Mouse (Mus musculus): Measurements from ENCODE around the gene Iqgap1.
"Not testable (repeated sequence)": the region's sequence is repeated elsewhere in the genome, so short reads cannot be mapped to it uniquely, and the experiment has no call there.

The Iqgap1 gene

DNA sequence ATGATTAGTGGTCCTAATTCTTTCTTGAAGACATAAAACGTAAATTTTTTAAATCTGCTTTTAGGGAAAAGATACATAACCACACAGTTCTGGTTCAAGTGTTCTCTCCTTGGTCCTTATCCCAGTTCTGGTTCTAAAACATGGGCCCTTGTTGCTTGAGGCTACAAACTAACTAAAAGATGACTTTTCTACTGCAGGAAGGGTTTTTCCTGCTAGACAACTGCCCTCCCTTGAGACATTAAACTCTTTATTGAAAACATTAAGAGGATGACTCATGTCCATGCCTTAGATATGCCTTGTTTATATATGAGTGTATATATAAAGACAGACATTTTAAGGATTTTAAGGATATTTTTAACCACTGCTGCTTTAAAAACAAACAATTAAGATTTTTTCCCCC is 17.4 kb upstream of the Iqgap1 start:
- peak; percentile 80 for DNase-seq (ENCODE audit: low read depth)

GRCm38 (mm10) chr7:80842132-80842531 is 16.4 kb upstream of the Iqgap1 start:
- DNase-seq (ENCODE audit: low read depth), result no peak

DNA sequence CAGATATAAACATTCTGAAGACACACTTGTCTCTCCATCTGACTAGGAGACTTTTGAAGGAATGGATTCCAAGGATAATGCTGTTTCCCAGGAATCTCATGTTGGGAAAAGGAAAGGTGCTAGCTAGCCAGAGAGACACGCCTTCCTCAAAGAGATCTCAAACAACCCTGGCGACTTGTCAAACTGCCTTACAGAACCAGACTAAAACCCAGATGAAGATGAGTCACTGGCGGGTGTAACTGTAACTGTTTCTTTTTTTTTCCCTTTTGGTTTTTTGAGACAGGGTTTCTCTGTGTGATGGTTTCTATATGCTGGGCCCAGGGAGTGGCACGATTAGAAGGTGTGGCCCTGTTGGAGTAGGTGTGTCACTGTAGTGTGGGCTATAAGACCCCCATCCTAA is 15.2 kb upstream of the Iqgap1 start:
- peak; percentile 93 for DNase-seq (ENCODE audit: low read depth)

DNA sequence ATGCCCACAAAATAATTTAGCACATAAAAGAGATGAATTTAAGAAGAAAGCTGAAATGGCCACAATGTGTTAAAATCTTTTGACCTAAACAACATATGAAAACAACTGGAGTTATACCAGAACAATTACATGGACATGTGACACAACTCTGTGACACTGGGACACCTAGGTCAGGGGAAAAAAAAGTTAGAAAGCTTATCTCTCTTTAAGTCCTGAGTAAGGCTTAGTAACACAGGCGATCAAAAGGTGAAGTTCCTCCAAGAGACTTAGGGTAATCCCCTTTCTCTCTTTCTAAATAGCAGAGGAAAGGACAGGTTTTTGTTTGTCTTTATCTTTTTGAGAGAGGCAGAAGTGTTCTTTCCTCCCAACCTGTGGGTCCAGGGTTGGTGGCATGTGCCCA is 14.5 kb upstream of the Iqgap1 start:
- DNase-seq (ENCODE audit: low read depth), result no peak

DNA sequence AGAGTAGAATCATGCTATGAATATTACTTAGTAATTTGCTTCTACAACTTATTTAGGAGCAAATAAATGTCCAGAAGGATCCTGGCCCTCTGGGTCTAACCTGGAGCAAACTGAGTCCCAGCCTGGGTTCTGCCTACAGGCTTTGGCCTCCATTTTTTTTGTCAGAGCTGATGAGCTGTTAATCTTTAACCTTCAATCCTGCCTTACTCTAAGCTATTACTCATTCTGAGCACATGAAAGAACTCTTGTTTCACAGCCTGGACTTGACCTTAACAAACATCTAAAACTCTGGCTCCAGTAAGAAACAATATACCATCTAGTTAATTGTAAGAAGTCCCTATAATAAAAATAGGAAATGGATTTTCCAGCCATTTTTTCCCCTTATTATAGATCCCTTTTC is 14.0 kb upstream of the Iqgap1 start:
- DNase-seq (ENCODE audit: low read depth), result no peak

GRCm38 (mm10) chr7:80838247-80838646 is 12.5 kb upstream of the Iqgap1 start:
- DNase-seq (ENCODE audit: low read depth), result peak; percentile 60

- DNase-seq (ENCODE audit: low read depth), result peak; percentile 91
Observed at GRCm38 (mm10) chr7:80837736-80838135, 12.0 kb upstream of the Iqgap1 start.

GRCm38 (mm10) chr7:80835984-80836652 is 10.3 kb upstream of the Iqgap1 start:
- peak; percentile 85 for DNase-seq (ENCODE audit: low read depth)

DNA sequence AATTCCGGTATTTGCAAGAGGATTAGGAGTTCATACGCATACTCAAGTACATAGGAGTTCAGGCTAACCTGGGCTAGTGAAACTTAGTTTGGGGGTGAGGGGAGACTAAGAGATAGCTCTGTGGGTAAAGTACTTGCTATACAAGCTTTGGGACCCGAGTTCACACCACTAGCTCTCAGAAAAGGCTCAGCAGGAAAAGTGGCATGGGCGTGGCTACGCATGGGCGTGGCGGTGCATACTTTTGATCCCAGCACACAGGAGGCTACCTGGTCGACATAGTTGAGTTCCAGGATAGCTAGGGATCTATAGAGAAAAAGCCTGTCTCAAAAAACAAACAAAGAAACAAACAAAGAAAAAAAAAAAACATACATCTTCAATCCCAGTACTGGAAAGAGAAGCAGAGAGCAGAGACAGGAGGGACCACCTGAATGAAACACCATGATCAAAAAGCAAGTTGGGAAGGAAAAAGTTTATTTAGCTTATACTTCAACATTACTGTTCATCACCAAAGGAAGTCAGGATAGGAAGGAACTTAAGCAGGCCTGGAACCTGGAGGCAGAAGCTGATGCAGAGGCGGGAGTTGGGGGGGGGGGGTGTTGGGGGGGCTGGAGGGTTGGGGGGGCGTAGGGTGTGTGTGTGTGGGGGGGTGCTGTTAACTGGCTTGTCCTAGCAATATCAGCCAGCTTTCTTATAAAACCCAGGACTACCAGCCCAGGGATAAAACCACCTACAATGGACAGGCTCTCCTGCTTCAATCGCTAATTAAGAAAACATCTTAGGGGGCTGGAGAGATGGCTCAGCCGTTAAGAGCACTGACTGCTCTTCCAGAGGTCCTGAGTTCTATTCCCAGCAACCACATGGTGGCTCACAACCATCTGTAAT is 8.1 kb upstream of the Iqgap1 start:
- DNase-seq (ENCODE audit: low read depth), result no peak

- not testable (repeated sequence) for DNase-seq (ENCODE audit: low read depth)
Observed at GRCm38 (mm10) chr7:80832996-80833650, 7.3 kb upstream of the Iqgap1 start.

- DNase-seq (ENCODE audit: low read depth), result peak; percentile 63
Observed at GRCm38 (mm10) chr7:80832191-80832590, 6.4 kb upstream of the Iqgap1 start.

- DNase-seq (ENCODE audit: low read depth), result no peak
Observed at GRCm38 (mm10) chr7:80830193-80830803, 4.5 kb upstream of the Iqgap1 start.

DNA sequence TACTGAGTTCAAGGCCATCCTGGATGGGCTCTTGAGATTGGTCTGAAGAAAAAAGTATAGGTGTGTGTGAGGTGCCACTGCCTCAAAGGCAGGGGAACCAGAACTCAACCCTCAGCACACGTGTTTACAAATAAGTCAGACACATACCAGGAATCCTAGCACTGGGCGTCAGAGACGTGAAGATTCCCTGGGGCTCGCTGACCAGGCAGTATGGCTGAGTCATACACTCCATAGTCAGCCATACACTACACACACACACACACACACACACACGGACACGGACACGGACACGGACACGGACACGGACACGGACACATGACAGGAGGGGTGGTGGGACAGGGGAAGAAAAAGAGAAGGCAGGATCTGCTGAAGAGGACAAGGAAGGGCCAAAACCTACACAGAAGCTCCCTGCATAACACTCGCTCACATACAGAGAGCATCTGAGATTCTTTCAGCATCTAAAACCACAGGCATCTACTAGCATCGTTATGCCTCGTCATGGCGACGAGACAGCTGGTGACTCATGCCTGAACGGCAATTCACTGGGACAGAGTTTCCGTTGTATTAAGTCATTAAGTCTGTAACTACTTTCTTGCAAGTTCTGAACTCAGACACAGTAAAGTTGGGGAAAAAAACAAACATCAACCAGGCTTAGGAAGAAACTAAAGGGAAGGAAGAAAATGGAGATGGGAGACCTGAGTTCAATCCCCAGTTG is 2.5 kb upstream of the Iqgap1 start:
- peak; percentile 93 for DNase-seq (ENCODE audit: low read depth)

DNA sequence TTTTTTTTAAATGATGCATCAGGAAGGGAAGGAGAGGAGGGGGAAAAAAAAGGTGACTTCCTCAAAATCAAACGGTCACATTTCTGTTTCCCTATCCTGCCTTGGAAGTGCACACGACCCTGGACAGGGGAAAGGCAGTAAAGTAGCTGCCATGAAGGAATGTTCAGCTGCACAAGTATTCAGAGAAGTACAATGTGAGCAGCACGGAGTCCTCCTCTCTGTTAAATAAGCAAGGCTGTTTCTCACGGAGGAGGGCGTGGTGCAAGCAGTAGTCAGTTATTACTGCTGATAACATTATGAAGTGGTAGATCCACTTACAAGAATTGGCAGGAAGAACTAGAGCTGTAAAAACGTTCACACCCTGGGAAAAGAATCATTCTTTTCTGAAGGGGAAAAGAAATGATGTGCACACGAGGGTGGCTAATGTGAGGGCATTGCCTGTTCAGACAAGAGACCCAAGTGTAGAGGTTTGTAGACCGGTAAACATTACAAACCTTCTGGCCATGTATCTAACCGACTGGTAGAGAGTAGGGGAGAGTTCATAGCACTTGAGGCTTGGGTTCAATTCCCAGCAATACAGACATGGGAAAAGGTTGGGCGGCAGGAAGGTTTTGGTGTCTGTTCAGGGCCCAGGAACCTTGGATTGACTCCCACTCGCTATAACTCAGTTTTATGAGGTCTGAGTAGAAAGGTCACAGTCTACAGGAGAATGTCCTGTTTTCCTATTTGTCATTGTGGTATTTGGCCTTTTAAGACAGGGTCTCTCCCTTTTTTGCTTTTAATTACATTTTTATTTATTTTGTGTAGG is 1.7 kb downstream of the Iqgap1 start:
- no peak for DNase-seq (ENCODE audit: low read depth)

DNA sequence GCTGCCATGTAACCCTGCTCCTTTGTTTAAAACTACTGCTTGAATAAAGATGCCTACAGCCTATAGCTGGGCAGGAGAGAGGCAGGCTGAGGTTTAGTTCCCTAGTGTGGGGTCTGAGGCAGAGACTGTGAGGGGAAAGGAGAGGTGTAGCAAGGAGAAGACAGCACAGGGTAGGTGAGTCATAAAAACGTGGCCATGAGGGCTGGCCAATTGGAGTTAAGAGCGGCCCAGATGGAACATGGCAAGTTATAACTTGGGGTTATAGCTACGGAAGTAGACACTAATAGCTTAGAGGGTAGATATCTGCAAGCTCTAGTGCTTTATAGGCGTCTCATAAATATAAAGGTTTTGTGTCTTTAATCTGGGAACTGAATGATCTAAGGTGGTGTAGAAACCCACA is 2.5 kb downstream of the Iqgap1 start:
- DNase-seq (ENCODE audit: low read depth), result no peak

GRCm38 (mm10) chr7:80820838-80821237 is 4.9 kb downstream of the Iqgap1 start:
- no peak for DNase-seq (ENCODE audit: low read depth)

DNA sequence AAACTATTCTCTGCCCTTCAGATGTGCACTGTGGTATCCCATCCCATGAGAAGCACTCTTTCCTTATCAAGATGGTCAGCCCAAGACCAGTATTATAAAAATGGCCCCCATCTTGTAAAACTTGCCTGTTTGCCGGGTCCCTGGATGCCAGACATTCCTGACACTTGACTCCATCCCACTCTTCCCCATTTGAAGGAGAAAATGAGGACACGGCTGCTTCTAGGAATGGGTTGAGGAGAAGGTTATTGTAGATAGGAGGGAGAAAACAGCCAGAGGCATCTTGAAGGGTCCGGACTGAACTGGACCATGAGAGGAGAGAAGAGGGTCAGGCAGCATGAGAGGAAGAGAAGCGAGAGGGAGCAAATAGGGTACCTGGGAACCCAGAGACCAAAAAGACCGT is 9.1 kb downstream of the Iqgap1 start:
- no peak for DNase-seq (ENCODE audit: low read depth)

GRCm38 (mm10) chr7:80813397-80813796 is 12.4 kb downstream of the Iqgap1 start:
- no peak for DNase-seq (ENCODE audit: low read depth)

DNA sequence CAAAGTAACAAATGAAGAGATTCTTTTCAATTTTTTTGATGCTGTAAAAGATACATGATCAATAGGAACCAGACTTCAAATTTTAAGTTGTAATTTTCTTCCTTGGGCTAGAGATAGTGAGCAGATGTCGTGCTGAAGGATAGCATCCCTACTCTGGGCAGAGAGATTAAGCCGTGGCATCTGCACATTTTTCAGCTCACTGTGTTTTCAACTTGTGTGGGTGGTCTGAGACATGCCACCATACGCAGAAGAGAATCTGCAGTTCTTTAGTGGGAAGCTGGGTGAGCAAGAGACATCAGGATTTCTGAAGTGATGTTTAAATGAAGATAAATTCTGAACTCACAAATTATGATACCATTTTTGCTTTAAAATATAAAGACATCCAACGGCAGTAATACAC is 19.4 kb downstream of the Iqgap1 start:
- no peak for DNase-seq (ENCODE audit: low read depth)

DNA sequence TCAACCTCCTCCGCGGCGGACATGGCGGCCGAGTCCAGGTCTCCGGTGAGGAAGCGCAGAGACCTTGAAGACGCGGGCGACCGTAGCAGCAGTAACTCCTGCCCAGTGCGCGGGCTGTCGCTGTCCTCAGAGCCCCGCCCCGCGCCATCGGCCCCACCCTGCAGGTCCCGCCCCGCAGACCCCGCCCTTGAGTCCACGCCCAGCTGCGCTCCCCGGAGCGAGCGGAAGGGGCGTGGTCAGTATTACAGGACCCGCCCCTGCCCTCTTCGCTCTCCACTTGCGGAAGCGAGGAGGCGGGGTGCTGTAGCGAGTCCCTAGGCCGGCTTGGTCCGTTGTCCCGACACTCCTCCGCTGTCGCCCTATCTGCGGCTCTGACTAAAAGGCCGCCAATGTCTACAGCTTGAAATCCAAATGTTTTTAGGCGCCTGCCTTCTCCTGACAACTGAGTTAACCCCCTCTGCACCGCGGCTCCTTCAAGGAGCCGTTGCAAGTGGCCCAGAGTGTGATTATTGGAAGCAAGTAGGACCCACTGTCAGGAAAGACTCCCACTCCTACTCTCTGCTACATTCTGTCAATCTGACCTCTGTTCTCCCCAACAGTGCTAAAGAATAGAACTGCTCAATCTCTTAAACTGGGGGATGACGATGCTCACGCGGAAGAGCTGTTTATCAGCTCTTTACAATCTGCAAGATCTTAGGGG is 22.5 kb downstream of the Iqgap1 start:
- peak; percentile 98 for DNase-seq (ENCODE audit: low read depth)

All from NIH3T3 (cell line).